Mouse (Mus musculus) liver, postnatal 0 days (tissue): ENCODE measurements around the gene Slc5a2. TPM values are rescaled to one million over a fixed set of nuclear protein-coding genes. Genes with fewer than 3 reads are reported as not detected.
A peak's percentile ranks its signal among the peaks of the same experiment; 100 is the strongest.

Experiments used
- ATAC-seq: fragments of 200-750 bp; cut with Nextera tagmentation; 2 replicates; pipeline ENCODE4 v1.8.0; 2017; ENCODE audit warnings: mild to moderate bottlenecking, moderate library complexity
- DNase-seq: peaks from one replicate; pipeline ENCODE4 v3.0.0-alpha.2; 2016
- H3K27ac ChIP-seq: fragments of 300-500 bp; sonication (generic); 2 replicates; pipeline ENCODE4 v1.5.1; 2014; ENCODE audit warnings: antibody characterized with exemption, moderate library complexity, mild to moderate bottlenecking, low read depth
- H3K27me3 ChIP-seq: fragments of 300-500 bp; sonication (generic); 2 replicates; pipeline ENCODE4 v1.6.1; 2014; ENCODE audit warnings: low read length, control low read depth, mixed read lengths; ENCODE audit not compliant: insufficient read depth
- H3K36me3 ChIP-seq: fragments of 300-500 bp; sonication (generic); replicated peaks from 2 replicates; pipeline ENCODE4 v1.6.1; 2014; ENCODE audit warnings: mild to moderate bottlenecking, control low read depth, low read length, moderate library complexity, mixed read lengths; ENCODE audit not compliant: insufficient read depth
- H3K4me1 ChIP-seq: fragments of 300-500 bp; sonication (generic); 2 replicates; pipeline ENCODE4 v1.6.1; 2014; ENCODE audit warnings: antibody characterized with exemption, mild to moderate bottlenecking, control low read depth; ENCODE audit not compliant: insufficient read depth
- H3K4me2 ChIP-seq: fragments of 300-500 bp; sonication (generic); 2 replicates; pipeline ENCODE4 v1.6.1; 2014; ENCODE audit warnings: low read depth, mild to moderate bottlenecking, low read length, moderate library complexity, mixed read lengths
- H3K4me3 ChIP-seq: fragments of 300-500 bp; sonication (generic); 2 replicates; pipeline ENCODE4 v1.5.1; 2014; ENCODE audit warnings: low read depth, low read length
- H3K9ac ChIP-seq: fragments of 300-500 bp; sonication (generic); replicated peaks from 2 replicates; pipeline ENCODE4 v1.6.1; 2014; ENCODE audit warnings: mild to moderate bottlenecking, moderate library complexity
- H3K9me3 ChIP-seq: fragments of 300-500 bp; sonication (generic); 2 replicates; pipeline ENCODE4 v1.6.1; 2016; ENCODE audit warnings: mild to moderate bottlenecking, control low read depth, low read length, mixed read lengths
- CTCF ChIP-seq: sonication (generic); IDR thresholded peaks from 2 replicates; pipeline ENCODE4 v1.5.1; 2016; ENCODE audit warnings: antibody characterized with exemption, low read depth
- EP300 ChIP-seq: IDR thresholded peaks from 2 replicates; pipeline ENCODE4 v1.6.1; 2016; ENCODE audit warnings: antibody characterized with exemption, low read depth, mild to moderate bottlenecking
- WGBS: fragments of 180-500 bp; shearing (Covaris S2); extraction: QIAGEN DNeasy Blood & Tissue Kit; methylation state at CpG from one replicate; pipeline ENCODE4 v1.1.7; 2014; ENCODE audit not compliant: insufficient replicate concordance; 5-methylcytosine and 5-hydroxymethylcytosine counted together
- polyA plus RNA-seq: library from polyadenylated mRNA; unstranded; fragments of >200 nt; fragmentation: Nextera tagmentation; extraction: Ambion mirVana; gene quantifications from 2 replicates; pipeline ENCODE4 v1.2.1, GENCODE M21; 2015

Slc5a2 gene
- polyA plus RNA-seq, 1 experiment from 2014 or later: 1.8 TPM

DNA sequence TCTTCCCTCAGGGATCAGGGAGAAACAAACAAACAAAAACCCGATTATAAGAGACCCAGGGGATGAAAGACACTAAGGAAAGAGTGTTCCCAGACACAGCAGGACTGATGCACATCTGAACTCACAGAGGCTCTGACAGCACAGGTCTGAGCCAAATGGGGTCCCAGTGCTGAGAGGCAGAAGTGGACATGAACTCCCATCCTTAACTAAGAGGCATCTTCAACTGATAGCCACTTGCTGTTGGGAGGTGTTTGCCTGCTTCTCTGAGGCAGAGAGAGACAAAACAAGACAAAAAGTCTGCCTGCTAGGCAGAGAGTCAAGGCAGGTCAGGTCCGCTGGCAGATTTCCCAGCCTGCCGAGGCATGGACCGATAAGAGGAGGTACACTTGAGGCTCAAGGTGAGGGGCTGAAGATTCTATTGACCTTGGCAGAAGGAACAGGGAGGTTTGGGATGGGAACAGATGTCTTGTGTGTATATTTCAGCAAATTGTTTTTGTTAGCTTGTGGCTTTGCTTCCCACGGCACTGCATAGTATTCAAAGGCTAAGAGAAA lies 8.6 kb upstream of the Slc5a2 start:
- Histone ChIP-seq H3K36me3 (no peaks in the 10 kb centered on the region), H3K4me2 (no peak overlapping the region), H3K4me1 (0 out of 2 replicates have a peak, but pooled peaks cover 3% of the 10 kb centered on the region), H3K4me3 (no peak overlapping the region), H3K27ac (no peak overlapping the region), H3K9ac (no peak overlapping the region), H3K9me3 (no peaks in the 10 kb centered on the region), H3K27me3 (peaks cover 9% of the 10 kb centered on the region)
- no peak for TF ChIP-seq EP300
- no peak for TF ChIP-seq CTCF
- no peak for ATAC-seq
- 51% methylated on average over 5 of the region's 5 CpGs for WGBS
- DNase-seq: no peak

DNA sequence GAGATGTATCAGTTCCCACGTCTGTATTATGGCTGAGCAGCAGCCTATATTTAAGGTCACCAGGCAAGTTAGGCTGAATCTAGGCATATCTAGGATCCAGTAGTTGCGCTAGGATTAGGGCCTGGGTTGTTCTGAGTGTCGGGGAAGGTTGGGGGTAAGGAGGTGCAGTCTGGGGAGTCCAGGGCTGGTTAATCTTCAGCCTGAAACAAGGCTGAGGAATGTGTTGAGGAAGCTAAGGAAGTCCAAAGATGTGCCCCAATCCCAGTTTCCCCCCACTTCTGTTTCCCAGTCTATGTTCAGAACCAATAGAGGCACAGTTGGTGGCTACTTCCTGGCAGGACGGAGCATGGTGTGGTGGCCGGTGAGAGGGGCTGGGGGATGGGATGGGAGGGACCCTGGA lies 599 bp downstream of the Slc5a2 start:
- H3K4me3 ChIP-seq: no peak overlapping the region
- no peaks in the 10 kb centered on the region for H3K36me3 ChIP-seq
- ATAC-seq (no peak), DNase-seq (no peak)
- TF ChIP-seq EP300 (no peak), CTCF (no peak)
- WGBS: 75% methylated on average over 5 of the region's 5 CpGs
- no peak overlapping the region for H3K9ac ChIP-seq
- H3K4me1 ChIP-seq: peaks cover 6% of the 10 kb centered on the region
- no peak overlapping the region for H3K27ac ChIP-seq
- no peak overlapping the region for H3K4me2 ChIP-seq
- no peaks in the 10 kb centered on the region for H3K9me3 ChIP-seq
- 0 out of 2 replicates have a peak, but pooled peaks cover 5% of the 10 kb centered on the region for H3K27me3 ChIP-seq

DNA sequence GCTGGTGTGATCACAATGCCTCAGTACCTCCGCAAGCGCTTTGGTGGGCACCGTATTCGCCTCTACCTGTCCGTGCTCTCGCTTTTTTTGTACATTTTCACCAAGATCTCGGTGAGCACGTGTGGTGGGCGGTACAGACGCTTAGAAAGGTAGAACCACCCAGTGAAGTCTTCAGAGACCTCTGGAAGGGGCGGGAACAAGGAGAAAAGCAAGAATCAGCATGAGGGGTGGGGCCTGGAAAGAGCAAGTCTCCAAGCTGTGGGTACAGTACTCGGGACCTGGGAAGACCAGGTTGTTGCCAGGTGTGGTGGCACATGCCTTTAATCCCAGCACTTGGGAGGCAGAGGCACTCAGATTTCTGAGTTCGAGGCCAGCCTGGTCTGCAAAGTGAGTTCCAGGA lies 1.9 kb downstream of the Slc5a2 start:
- Histone ChIP-seq H3K9ac (no peak overlapping the region), H3K9me3 (no peaks in the 10 kb centered on the region), H3K4me1 (peaks cover 6% of the 10 kb centered on the region), H3K27ac (no peak overlapping the region), H3K36me3 (peaks cover 11% of the 10 kb centered on the region), H3K4me2 (no peak overlapping the region), H3K27me3 (0 out of 2 replicates have a peak, but pooled peaks cover 5% of the 10 kb centered on the region), H3K4me3 (no peak overlapping the region)
- ATAC-seq (no peak), DNase-seq (no peak)
- WGBS: 65% methylated on average over 13 of the region's 13 CpGs
- TF ChIP-seq CTCF (no peak), EP300 (no peak)

DNA sequence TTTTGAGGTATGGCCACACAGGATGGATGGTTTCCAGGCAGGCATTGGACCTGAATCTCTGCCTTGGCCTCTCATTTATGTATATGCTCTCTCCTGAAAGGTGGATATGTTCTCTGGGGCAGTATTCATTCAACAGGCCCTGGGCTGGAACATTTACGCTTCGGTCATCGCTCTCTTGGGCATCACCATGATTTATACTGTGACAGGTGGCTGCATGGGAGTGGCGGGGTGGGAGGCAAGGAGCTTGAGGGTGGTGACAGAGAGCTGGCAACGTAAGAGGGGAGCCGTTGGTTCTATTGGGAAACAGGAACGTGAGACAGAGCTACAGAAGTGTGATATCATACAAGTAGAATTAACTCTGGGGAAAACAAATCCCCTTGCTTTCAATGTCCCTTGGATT lies 2.4 kb downstream of the Slc5a2 start:
- no peak for TF ChIP-seq EP300
- TF ChIP-seq CTCF: no peak
- Histone ChIP-seq H3K36me3 (peaks cover 12% of the 10 kb centered on the region), H3K9ac (no peak overlapping the region), H3K27me3 (0 out of 2 replicates have a peak, but pooled peaks cover 5% of the 10 kb centered on the region), H3K4me1 (peaks cover 6% of the 10 kb centered on the region), H3K9me3 (no peaks in the 10 kb centered on the region), H3K27ac (no peak overlapping the region), H3K4me2 (no peak overlapping the region), H3K4me3 (no peak overlapping the region)
- 80% methylated on average over 7 of the region's 7 CpGs for WGBS
- ATAC-seq (no peak), DNase-seq (no peak)

DNA sequence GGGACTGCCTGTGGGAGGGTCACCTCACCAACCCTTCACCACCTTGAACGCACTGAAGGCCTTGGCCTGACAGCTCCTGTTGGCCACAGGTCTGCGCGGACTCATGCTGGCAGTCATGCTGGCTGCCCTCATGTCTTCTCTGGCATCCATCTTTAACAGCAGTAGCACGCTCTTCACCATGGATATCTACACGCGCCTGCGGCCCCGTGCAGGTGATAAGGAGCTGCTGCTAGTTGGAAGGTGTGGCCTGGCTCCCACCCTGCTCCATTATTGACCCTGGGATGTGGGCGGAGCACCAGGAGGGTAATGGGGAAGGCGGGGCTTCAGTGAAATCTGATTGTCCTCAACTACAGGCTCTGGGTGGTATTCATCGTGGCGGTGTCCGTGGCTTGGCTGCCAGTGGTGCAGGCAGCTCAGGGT lies 5.0 kb downstream of the Slc5a2 start:
- no peak for TF ChIP-seq CTCF
- peak; percentile 51; the same call in 1 of the 2 replicates for TF ChIP-seq EP300
- H3K4me2 ChIP-seq: peak overlapping the region; percentile 52
- peak; percentile 72 for DNase-seq

DNA sequence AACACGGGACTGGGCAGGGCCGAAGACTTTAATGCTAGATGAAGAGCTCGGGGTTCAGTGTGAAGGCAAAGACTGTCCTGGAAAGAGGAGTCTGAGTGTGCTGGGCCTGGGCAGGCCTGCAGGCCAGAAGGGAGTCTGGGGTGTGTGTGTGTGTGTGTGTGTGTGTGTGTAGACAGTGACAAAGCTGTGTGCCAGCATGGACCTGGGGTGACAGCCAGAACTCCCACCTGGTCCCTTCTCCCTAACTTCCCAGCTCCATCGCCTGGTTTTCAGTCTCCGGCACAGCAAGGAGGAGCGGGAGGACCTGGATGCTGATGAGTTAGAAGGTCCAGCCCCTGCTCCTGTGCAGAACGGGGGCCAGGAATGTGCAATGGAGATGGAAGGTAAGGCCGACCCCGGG lies 6.0 kb downstream of the Slc5a2 start:
- Histone ChIP-seq H3K4me1 (peaks cover 6% of the 10 kb centered on the region), H3K4me3 (0 out of 2 replicates have a peak overlapping the region, but pooled peaks have one; percentile 13), H3K36me3 (peaks cover 48% of the 10 kb centered on the region), H3K9ac (no peak overlapping the region), H3K27me3 (no peaks in the 10 kb centered on the region), H3K27ac (no peak overlapping the region), H3K4me2 (no peak overlapping the region), H3K9me3 (no peaks in the 10 kb centered on the region)
- DNase-seq (no peak), ATAC-seq (no peak)
- TF ChIP-seq EP300 (no peak), CTCF (no peak)
- 92% methylated on average over 9 of the region's 9 CpGs for WGBS

More for the DNA sequence above, 5.0 kb downstream of the Slc5a2 start:
- Histone ChIP-seq H3K9ac (no peak overlapping the region), H3K9me3 (no peaks in the 10 kb centered on the region), H3K27me3 (0 out of 2 replicates have a peak, but pooled peaks cover 1% of the 10 kb centered on the region), H3K4me1 (peaks cover 6% of the 10 kb centered on the region), H3K36me3 (peaks cover 38% of the 10 kb centered on the region), H3K27ac (no peak overlapping the region), H3K4me3 (no peak overlapping the region)
- 38% methylated on average over 13 of the region's 13 CpGs for WGBS
- ATAC-seq: peak; percentile 95
